Comparison of ENCODE assay signal across 20 mouse cellular contexts in the genomic region with DNA sequence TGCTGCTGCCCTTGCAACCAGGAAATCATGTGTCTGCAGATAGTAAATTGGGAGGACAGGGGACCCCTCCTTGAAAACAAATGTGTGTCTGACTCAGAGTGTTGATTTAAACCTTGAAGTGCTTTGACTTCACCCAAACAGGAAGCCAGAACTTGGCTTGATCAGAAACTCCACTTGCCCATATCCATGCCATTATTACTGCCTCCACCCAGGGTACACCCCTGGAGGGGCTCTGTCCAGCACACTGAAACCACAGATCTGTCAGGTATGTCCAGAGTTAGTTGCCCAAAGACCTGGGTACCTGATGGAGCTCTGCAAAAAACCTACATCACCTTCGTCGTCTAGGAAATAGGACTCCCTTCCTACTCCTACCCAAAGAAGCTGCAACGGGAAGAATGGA.
DNase-seq lines count a peak whose midpoint lies in the region; ATAC-seq and TF ChIP-seq lines count a peak whose summit lies in the region.
"Had no signal": no experiment of that assay in that cellular context is flagged by ENCODE, and none has a peak within 500 bp of the region (broad histone marks: within the 10 kb centered on the region; RNA-seq: fewer than 3 reads in every experiment).

No protein-coding gene starts in this region.

- ATAC-seq in lung, postnatal 0 days = peak; percentile 57
- ATAC-seq: forebrain, embryonic 14.5 days; midbrain, embryonic 16.5 days had no signal

- TF ChIP-seq EP300 in lung, postnatal 0 days (IDR thresholded peaks at IDR 0.05) = peak; percentile 45; the same call in 1 of the 2 replicates

- WGBS in kidney, adult 2 months = 39% methylated on average over 3 of the region's 3 CpGs
- 35% methylated on average over 3 of the region's 3 CpGs for WGBS in lung, postnatal 0 days

- TF ChIP-seq POLR2A in kidney, adult 2 months (IDR thresholded peaks at IDR 0.05; ENCODE audit: low read depth, low read length) = no peak

- H3K36me3 ChIP-seq in kidney, adult 2 months (ENCODE audit: control insufficient read depth, insufficient read depth, low read length) = no peaks in the 10 kb centered on the region
- no peaks in the 10 kb centered on the region for H3K36me3 ChIP-seq in lung, postnatal 0 days (ENCODE audit: insufficient read depth, low read length)
- H3K36me3 ChIP-seq: limb, embryonic 13.5 days; liver, embryonic 13.5 days; lung, embryonic 15.5 days had no signal

- no peak overlapping the region for H3K9ac ChIP-seq in lung, postnatal 0 days (replicated peaks; ENCODE audit: low read depth)
- H3K9ac ChIP-seq: limb, embryonic 13.5 days; liver, embryonic 13.5 days; lung, embryonic 15.5 days had no signal

- H3K4me2 ChIP-seq in lung, postnatal 0 days (replicated peaks; ENCODE audit: low read depth, low read length) = no peak overlapping the region
- H3K4me2 ChIP-seq: heart, embryonic 11.5 days; limb, embryonic 13.5 days; liver, embryonic 13.5 days; lung, embryonic 15.5 days had no signal

- no peaks in the 10 kb centered on the region for H3K27me3 ChIP-seq in kidney, adult 2 months (replicated peaks; ENCODE audit: control insufficient read depth, insufficient read depth, low read length)
- H3K27me3 ChIP-seq in lung, postnatal 0 days (replicated peaks; ENCODE audit: insufficient read depth, low read length) = no peaks in the 10 kb centered on the region
- H3K27me3 ChIP-seq: limb, embryonic 13.5 days; liver, embryonic 13.5 days; lung, embryonic 15.5 days had no signal

- no peak overlapping the region for H3K4me3 ChIP-seq in kidney, adult 2 months (ENCODE audit: insufficient read depth, low read depth, low read length)
- H3K4me3 ChIP-seq in lung, postnatal 0 days (ENCODE audit: low read depth, low read length) = no peak overlapping the region
- H3K4me3 ChIP-seq: limb, embryonic 13.5 days; liver, embryonic 13.5 days; lung, embryonic 15.5 days; myocyte had no signal

- peak; percentile 23 for DNase-seq in kidney, adult 2 months
- DNase-seq in kidney, adult 11 months = no peak
- peak; percentile 48 for DNase-seq in lung, postnatal 0 days (ENCODE audit: low spot score)
- no peak for DNase-seq in lung, postnatal 4 days
- DNase-seq in lung, postnatal 25 days (ENCODE audit: low spot score) = peak; percentile 8
- DNase-seq in left cerebral cortex, postnatal 10 days (ENCODE audit: extremely low spot score in 1 of 2, low spot score in 2 of 2) = no peak
- DNase-seq in urinary bladder, postnatal 10 days (ENCODE audit: low spot score) = no peak
- DNase-seq: adrenal gland, postnatal 10 days; cerebellum, adult 2 months; cerebellum, postnatal 25 days; layer of hippocampus, postnatal 36 days; liver, embryonic 13.5 days; thymus, postnatal 14 days had no signal

- no peaks in the 10 kb centered on the region; the same call in 1 of the 2 replicates for H3K4me1 ChIP-seq in kidney, adult 2 months (ENCODE audit: control insufficient read depth, insufficient read depth, low read length)
- H3K4me1 ChIP-seq in lung, postnatal 0 days (ENCODE audit: insufficient read depth, low read depth, low read length) = no peaks in the 10 kb centered on the region
- H3K4me1 ChIP-seq: limb, embryonic 13.5 days; liver, embryonic 13.5 days; lung, embryonic 15.5 days had no signal

- H3K27ac ChIP-seq in kidney, adult 2 months (ENCODE audit: insufficient read depth, low read depth, low read length) = no peak overlapping the region
- H3K27ac ChIP-seq in lung, postnatal 0 days (ENCODE audit: low read length) = no peak overlapping the region
- H3K27ac ChIP-seq: kidney, postnatal 0 days; limb, embryonic 13.5 days; liver, embryonic 13.5 days; lung, embryonic 15.5 days had no signal

- no peaks in the 10 kb centered on the region for H3K9me3 ChIP-seq in lung, postnatal 0 days (ENCODE audit: low read length)
- H3K9me3 ChIP-seq: limb, embryonic 13.5 days; liver, embryonic 13.5 days; lung, embryonic 15.5 days had no signal

- TF ChIP-seq CTCF in kidney, adult 2 months (conservative IDR thresholded peaks at IDR 0.05; ENCODE audit: insufficient read depth, insufficient read length, low read depth, low read length) = no peak
- TF ChIP-seq CTCF in lung, postnatal 0 days (IDR thresholded peaks at IDR 0.05) = no peak

- intact Hi-C loops in left cerebral cortex, postnatal 10 days (cut with DNase I) = no loop called here

Comparison
In these comparisons a context has a peak if more than half of its experiments do, and no peak if none do; other contexts are left out.
1. DNase-seq: peak in kidney, adult 2 months (single experiment), lung, postnatal 0 days (single experiment) and lung, postnatal 25 days (single experiment); none in kidney, adult 11 months (single experiment), lung, postnatal 4 days (0 of 2), left cerebral cortex, postnatal 10 days (0 of 2) and urinary bladder, postnatal 10 days (single experiment).